Mouse (Mus musculus): Measurements from ENCODE around the gene Tnk2.

Tnk2 gene

DNA sequence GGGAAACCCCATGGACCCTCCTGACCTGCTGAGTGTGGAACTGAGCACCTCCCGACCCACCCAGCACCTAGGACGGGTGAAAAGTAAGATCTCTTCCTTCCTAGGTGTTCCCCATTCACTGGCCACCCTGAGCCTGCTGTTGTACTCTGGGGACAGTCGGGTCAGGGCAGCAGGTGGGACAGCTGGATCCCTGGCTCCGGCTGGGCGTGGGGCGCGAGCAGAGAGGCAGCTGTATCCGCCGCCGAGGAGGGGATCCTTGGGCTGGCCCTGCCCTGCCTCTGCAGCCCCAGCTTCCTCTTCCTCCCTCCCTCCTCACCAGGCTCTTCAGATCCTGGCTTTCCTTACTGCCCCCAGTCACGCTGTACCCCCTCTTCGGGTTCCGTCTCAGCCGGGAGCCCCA lies 34.2 kb downstream of the Tnk2 start:
- DNase-seq (ENCODE audit: low read depth, low spot score): no peak

DNA sequence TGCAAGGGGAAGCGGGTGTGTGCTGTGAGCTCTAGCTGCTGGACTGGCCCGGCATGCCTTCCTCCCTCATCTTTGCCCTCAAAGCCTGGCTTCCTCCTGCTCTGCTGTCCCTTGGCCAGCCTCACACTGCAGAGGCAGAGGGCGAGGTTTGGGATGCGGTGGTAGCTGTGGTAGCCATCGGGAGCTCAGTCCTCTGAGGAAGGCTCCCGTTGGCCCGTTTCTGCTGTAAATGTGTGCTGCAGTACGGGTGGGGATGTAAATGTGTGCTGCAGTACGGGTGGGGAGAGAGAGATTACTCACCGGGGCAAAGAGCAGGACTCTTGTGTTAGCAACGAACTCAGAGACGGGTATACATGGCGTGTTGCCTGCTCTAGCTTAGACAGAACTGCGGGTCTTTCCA lies 35.1 kb downstream of the Tnk2 start:
- no peak for DNase-seq (ENCODE audit: low read depth, low spot score)

DNA sequence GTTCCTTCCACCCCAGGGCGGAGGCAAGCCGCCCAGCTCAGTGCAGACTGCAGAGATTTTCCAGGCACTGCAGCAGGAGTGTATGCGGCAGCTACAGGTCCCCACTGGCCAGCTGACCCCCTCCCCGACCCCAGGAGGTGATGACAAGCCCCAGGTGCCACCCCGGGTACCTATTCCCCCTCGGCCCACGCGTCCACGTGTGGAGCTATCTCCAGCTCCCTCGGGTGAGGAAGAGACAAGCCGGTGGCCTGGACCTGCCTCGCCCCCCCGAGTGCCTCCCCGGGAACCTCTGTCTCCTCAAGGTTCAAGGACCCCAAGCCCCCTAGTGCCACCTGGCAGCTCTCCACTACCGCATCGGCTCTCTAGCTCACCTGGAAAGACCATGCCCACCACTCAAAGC lies 36.3 kb downstream of the Tnk2 start:
- DNase-seq (ENCODE audit: low read depth, low spot score): no peak

DNA sequence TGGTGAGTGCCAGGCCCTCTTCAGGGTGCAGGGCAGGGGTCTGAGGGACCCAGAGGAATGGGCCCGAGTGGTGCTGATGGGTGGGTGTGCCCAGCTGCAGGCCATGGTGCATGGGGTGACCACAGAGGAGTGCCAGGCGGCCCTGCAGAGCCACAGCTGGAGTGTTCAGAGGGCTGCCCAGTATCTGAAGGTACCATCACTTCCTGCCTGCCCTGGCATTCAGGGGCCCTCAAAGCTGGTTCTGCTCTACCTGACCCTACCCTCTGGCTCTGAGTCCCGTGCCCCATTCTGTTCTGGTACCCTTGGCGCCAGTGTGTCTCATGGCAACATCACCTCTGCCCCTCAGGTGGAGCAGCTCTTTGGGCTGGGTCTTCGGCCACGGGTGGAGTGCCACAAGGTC lies 37.1 kb downstream of the Tnk2 start:
- no peak for DNase-seq (ENCODE audit: low read depth, low spot score)

DNA sequence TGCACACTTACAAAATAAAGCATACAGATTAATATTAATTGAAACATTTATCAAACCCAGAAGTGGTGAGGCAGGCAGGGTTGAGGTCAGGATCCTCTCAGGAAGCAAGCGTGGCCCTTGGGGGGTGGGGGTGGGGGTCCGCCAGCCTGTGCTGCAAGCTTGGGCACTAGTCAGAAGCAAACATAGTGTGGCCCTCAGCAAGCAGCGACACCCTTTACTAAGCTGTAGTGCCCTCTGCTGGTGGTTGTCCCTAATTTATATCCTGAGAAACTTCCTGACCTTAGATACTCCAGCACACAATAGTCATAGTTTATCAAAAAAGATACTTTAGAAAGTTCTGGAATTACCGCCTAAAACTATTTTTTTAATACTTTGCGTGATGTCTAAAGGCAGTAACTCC lies 38.5 kb downstream of the Tnk2 start:
- peak; percentile 90 for DNase-seq (ENCODE audit: low read depth, low spot score)

DNA sequence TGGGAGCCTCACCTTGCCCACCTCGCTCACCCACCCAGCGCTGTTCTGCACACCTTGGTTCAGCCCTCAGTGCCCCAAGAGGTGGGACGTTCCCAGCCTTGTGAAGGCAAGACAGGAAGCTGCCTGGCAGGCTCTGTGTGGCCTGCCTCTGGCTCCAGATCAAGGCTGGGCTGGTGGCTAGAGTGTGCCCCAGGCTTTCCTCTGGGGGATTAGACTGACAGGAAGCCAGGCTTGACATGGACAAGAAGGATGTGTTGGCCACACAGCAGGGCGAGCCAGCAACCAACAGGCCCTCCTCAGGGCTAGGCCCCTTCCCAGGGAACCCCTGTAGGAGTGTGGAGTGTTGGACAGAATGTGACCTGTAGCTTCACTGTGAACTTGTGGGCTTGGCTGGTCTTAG lies 39.2 kb downstream of the Tnk2 start:
- no peak for DNase-seq (ENCODE audit: low read depth, low spot score)

DNA sequence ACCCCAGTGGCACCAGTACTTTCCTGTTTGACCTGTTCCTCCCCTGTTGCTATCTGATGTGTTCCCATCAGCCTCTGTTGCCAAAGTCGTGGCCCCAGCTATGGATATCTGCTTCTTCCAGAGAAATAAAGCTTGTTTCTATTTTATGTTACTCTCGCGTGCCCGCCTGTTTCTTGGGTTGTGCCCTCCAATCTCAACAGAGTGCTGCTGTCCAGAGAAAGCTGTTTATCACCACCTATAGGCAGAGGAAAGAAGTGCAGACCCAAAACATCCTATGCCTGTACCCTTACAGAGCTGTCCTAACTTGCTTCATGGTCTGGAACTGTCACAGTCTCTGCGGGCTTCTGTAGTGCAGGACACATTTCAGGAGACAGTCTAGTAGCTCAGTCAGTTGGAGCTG lies 39.7 kb downstream of the Tnk2 start:
- peak; percentile 81 for DNase-seq (ENCODE audit: low read depth, low spot score)

DNA sequence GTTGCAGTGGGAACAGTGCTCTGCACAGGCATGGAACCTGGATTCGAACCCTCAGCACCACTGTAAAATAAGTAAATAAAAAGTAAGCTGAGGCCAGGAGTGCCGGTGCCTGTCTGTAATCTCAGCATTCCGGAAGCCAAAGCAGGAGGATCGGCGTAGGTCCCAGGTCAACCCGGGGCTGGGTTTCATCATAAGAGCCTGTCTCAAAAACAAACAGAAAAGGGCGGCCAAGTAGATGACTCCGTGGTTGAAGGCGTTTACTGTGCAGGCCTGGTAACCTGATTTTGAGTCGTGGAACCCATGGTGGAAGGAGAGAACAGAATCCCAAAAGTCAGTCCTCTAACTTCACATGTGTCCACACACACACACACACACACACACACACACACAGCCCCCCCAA lies 41.7 kb downstream of the Tnk2 start:
- DNase-seq (ENCODE audit: low read depth, low spot score): no peak

DNA sequence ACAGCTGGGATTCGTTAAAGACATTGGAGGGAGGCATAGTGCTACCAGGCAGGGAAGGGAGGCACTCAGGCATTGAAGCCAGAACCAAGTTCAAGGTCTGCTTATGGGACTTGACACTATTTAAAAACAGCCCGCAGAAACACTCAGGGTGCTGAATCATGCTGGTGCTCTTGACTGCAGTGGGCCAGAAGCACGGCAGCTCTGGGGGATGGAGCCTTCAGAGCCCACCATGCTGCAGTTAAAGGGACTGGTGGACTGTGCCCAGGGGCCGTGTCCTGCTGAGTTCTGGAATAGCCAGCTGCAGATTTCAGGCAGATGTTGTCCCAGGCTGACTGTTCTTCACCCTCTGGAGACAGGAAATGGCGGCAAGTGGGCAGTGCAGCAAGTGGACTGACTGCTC lies 42.3 kb downstream of the Tnk2 start:
- no peak for DNase-seq (ENCODE audit: low read depth, low spot score)

DNA sequence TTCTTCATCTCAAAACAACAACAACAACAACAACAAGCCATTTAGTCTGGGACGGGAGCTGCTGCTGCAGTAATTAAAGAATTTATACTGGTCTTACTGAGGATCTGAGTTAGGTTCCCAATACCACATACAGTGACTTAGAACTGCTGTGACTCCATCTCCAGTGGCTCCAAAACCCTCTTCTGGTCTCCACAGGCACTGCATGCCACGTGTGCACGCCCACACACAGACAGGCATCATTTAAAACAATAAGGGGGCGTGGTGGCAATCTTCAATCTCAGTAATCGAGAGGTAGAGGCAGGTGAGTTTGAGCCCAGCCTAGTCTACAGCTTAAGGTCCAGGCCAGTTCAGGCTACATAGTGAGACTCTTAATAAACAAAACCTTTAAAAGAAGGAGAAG lies 43.5 kb downstream of the Tnk2 start:
- DNase-seq (ENCODE audit: low read depth, low spot score): peak; percentile 84

DNA sequence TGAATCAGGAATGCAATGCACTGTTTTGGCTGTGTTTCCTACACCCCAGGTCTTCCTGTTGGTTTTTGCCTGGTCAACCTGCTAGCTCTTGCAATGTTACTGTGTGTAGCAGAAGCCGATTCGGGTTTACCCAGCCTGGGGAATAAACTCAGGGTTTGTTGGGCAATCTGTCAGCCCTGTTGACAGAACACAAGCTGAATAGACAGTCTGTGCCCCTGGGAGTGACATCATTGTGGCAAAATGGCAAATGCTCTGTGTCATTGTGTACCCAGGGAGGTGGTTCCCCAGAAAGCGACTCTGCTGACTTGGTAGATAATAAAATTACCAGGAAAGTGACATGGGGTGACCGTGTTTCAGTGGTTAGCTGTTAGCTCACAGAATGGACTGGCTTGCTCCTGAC lies 45.1 kb downstream of the Tnk2 start:
- no peak for DNase-seq (ENCODE audit: low read depth, low spot score)

DNA sequence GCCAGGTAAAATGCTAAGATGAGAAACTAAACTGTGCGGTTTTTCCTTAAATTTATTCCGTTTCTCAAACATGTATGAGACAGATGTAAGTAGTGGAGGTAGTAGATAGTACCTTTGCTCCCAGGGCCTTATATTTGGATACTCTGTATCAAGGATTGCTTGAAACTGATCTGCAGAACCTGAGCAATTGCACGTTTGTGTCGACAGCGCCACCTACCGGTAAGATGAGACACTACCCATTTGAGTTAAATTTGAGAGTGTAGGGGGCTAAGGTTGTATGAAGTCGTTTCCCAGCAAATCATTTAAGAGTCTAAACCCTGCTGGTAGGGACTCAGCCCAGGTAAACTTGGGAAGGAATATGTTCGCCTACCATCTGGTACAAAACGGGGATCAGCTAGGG lies 45.8 kb downstream of the Tnk2 start:
- DNase-seq (ENCODE audit: low read depth, low spot score): peak; percentile 87

DNA sequence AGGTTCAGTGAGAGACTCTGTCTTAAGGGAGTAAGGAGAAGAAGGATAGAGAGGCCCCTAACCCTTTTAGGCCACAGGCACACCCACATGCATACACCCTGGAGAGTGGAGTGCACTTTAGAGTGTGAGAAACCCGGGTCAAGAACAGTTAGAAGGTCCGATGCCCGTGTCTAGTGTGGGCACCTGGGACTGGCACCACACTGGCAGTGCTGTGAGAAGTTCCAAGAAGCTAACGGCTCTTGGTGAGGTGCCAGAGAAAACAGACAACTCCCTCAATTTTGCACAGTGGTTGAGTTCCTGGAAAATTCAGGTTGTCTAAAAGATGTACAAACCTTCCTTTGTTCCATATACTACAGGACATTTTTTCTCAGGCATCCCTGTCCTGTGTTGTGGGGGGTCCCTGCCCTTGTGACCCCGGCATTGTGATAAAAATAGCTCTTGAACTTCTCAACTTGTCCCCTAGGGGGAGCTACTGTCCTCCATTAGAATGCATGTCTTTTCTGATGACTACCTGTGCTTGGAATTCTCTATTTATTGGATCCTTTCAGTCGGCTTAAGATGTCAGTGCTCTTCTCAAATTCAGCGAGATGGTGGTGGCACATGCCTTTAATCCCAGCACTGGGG lies 53.3 kb downstream of the Tnk2 start:
- peak; percentile 78 for DNase-seq (ENCODE audit: low read depth, low spot score)

DNA sequence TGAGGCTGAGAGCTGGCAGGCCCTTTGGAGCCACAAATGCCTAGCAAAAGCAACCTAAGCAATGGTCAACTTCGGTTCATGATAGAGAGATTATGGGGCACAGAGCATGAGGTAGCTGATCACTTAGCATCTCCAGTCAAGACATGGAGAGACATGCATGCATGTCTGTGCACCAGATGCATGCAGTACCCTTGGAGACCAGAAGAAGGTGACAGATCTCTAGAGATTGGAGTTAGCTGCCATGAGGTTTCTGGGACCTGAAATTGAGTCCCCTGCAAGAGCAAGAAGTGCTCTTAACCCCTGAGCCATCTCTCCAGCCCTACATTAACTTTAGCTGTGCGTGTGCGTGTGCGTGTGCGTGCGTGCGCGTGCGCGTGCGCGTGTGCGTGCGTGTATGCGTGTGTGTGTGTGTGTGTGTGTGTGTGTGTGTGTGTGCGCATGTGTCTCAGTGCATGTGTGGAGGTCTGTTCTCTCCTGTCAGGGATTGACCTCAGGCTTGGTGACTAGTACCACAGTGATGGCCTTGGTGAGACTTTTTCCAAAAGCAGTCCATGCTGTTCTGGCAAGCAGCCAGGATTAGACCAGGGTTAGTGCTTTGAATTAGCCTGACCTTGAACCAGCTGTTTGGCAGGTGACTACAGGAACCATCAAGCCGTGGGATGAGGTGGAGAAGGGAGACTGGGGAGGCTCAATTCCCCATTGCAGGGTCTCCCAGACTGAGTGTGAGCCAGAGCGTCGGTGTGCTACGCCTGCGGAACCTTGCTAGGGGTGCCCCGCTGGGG lies 54.2 kb downstream of the Tnk2 start:
- peak; percentile 80 for DNase-seq (ENCODE audit: low read depth, low spot score)

DNA sequence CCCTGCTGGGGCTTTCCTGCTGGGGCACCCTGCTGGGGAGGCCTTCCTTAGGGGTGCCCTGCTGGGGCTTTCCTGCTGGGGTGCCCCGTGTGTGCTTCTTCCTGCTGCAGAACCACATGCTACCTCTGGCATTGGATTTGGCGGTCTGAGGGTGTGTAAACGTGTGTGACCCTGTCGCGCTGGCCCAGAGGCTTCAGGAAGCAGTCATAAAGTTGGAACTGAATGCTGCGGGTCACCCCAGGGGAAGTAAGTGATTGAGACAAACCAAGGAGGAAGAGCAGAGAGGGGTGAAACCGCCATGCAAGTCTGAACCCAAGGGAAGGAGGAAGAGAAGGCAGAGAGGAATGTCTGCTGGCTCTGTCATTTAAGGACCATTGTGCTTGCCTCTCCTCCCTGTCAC lies 54.9 kb downstream of the Tnk2 start:
- DNase-seq (ENCODE audit: low read depth, low spot score): no peak

DNA sequence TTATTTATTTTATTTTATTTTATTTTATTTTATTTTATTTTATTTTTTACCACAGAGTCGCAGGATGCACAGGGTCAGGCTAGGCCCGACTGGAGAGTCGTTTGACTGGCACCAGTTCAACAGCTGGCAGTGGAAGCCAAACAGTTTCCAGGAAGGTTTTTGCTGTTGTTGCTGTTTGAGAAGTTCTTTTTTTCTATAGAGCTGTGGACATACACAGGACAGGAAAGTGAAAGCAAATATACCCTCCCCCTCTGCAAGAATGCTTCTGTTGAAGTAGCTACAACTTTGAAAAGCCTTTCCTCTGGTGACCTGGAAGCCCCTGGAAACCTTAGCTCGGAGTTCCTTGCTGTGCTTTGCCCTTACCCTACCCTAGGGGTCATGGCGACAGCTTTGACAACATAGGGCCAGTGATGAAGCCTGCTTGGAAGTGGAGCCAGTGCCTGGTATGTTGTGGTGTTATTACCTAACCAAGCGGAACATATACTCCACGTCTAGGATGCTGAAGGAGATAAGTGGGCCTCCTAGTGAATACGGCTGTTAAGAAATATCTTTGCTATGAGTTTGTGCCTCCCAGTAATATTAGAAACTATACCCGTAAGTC lies 59.7 kb downstream of the Tnk2 start:
- DNase-seq (ENCODE audit: low read depth, low spot score): no peak

DNA sequence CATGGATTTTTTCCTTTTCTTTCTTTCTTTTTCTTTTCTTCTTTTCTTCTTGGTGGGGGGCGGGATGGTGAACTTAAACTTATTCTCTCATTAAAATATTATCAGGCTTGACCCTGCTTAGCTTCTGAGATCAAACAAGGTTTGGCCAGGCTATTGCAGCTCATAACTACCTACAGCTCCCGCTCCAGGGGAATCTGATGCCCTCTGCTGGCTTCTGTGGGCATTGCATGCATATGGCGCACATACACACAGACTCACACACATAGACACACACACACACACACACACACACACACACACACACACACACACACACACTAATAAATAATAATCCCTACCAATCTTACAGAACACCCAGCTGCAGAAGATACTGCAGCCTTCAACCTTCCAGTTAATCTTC lies 61.9 kb downstream of the Tnk2 start:
- DNase-seq (ENCODE audit: low read depth, low spot score): peak; percentile 76

DNA sequence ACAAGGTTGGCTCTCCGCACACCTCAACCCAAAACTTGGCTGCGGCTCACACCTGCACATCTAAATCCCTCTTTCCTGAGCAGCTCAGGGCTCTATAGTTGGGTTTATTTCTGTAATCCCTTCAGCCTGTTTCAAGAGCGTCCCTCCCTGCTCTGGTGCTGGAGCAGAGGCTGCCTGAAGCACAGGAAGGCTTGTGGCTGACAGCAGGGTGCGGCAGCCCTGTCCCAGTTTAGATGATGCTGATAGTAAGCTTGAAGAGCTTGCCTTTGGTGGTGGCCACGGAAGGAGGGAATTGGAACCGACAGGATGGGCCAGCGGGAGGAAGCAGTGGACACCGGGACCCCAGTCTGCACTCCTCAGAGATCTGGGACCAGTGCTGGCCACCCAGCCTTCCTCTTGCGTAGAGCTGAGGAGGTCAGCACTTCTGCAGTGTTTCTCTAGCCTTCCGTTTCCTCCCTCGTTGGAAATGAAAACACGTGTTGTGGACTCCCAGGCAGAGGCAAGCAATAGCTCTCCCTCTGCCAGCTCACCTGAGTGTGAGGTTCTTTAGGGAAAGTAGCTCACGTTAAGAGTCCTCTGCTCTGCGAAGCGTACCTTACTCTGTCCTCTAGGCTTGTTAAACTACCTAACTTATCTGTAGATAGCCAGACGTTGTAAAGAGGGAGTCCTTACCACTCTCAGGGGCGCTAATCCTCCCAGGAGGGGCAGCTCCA lies 63.6 kb downstream of the Tnk2 start:
- DNase-seq (ENCODE audit: low read depth, low spot score): no peak

DNA sequence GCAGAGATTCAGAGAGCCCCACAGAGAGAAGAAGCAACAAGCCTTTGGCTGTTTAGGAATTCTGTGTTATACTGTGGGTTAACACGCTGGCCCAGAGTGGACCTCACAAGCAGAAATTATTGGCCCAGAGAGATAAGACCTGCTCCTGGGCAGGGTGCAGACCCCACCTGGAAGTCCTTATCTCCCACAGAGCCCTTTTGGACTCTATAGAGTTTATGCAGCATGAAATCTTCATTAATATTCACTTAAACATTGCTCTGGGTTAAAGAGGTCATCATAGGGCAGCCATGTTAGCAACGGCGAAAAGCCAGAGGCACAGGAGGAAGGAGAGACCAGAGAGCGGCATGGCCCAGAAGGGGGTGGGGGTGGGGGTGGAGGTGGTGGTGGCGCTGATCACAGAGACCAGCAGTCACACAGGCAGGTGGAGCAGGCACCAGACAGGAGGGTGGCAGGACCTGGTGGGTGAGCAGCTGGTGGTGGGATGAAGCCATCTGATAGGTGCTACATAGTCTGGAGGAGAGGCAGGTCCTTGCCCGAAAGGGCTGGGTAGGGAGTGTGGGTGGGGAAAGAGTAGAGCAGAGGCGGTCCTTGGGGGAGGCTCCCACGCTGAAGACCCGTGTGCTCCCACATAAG lies 64.3 kb downstream of the Tnk2 start:
- DNase-seq (ENCODE audit: low read depth, low spot score): no peak

DNA sequence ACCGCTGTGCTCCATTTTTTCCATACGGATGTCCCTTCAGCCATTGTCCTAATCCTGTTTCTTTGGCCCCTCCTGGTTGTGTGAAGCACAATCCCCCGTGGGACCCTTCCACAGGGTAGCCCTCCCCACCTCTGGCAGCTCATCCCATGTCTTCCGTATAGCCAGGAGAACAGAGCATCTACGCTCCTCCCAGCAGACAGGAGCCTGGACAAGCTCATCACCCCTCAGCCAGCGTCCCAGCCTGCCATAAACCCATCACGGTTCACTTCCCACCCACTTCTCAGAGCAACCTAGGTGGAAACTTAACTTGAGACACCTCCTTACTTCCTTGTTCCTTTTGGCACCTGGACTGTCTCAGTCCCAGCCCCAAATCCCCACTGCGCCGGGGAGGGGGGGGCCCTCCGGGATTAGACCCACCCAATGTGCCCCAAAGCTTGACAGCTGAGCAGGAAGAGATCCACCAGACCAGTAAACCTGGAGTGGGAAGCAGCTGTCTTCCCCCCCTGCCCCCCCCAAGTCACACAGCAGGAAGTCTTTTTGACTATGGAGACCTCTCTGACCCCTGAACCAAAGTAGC lies 64.9 kb downstream of the Tnk2 start:
- no peak for DNase-seq (ENCODE audit: low read depth, low spot score)

DNA sequence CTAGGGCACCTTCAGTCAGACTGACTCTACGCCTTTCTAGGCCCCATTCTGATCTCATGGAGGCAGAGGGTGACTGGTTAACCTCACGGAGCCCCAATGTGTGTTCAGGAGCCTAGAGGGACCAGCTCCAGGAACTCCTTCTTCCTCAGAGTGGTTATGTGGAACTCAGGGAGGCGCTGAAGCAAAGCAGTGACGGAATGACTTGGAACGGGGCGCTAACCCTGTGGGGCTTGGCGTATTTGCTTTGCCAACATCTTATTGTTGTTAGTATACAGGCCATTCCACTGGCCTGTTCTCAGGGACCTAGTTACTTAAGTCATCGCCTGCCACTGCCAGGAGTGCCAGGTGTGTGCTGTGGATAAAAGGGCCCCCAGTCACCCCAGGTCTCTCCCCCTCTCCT lies 65.4 kb downstream of the Tnk2 start:
- DNase-seq (ENCODE audit: low read depth, low spot score): no peak
